Comparison of ENCODE assay signal across 8 mouse cellular contexts in genomic region chr2:3332056-3332455, GRCm38 (mm10). TPM values are rescaled to one million over a fixed set of nuclear protein-coding genes. Genes with fewer than 3 reads are reported as not detected.
DNase-seq lines count a peak whose midpoint lies in the region; ATAC-seq and TF ChIP-seq lines count a peak whose summit lies in the region.

No protein-coding gene starts in this region.

- H3K27me3 ChIP-seq in lung, postnatal 0 days (replicated peaks; ENCODE audit: insufficient read depth, low read length), result no peaks in the 10 kb centered on the region
- H3K27me3 ChIP-seq in embryonic facial prominence, embryonic 14.5 days (replicated peaks; ENCODE audit: control insufficient read depth, insufficient read depth, low read length), result 0 out of 2 replicates have a peak, but pooled peaks cover 10% of the 10 kb centered on the region
- peaks cover 5% of the 10 kb centered on the region for H3K27me3 ChIP-seq in limb, embryonic 11.5 days (ENCODE audit: control insufficient read depth, insufficient read depth, low read length)
- no peaks in the 10 kb centered on the region for H3K27me3 ChIP-seq in small intestine, adult 2 months (ENCODE audit: control insufficient read depth, insufficient read depth, low read length)

- no peak for TF ChIP-seq CTCF in lung, postnatal 0 days (IDR thresholded peaks at IDR 0.05)
- TF ChIP-seq CTCF in small intestine, adult 2 months (IDR thresholded peaks at IDR 0.05; ENCODE audit: extremely low read depth, insufficient read length, insufficient replicate concordance, low read depth, low read length), result no peak

- H3K4me2 ChIP-seq in lung, postnatal 0 days (replicated peaks; ENCODE audit: low read depth, low read length), result peak overlapping the region; percentile 66
- peak overlapping the region; percentile 74 for H3K4me2 ChIP-seq in embryonic facial prominence, embryonic 14.5 days (ENCODE audit: low read depth, low read length)
- H3K4me2 ChIP-seq in limb, embryonic 11.5 days (ENCODE audit: low read depth, severe bottlenecking), result peak overlapping the region; percentile 61

- peaks cover 8% of the 10 kb centered on the region; the same call in 1 of the 2 replicates for H3K4me1 ChIP-seq in lung, postnatal 0 days (ENCODE audit: insufficient read depth, low read depth, low read length)
- H3K4me1 ChIP-seq in embryonic facial prominence, embryonic 14.5 days (ENCODE audit: control insufficient read depth, insufficient read depth, low read length), result peaks cover 12% of the 10 kb centered on the region
- no peaks in the 10 kb centered on the region for H3K4me1 ChIP-seq in limb, embryonic 11.5 days (ENCODE audit: control insufficient read depth, insufficient read depth, low read length)
- H3K4me1 ChIP-seq in small intestine, adult 2 months (ENCODE audit: control insufficient read depth, insufficient read depth, insufficient read length, low read length), result peaks cover 4% of the 10 kb centered on the region; the same call in 1 of the 2 replicates

- no peak for TF ChIP-seq EP300 in lung, postnatal 0 days (IDR thresholded peaks at IDR 0.05)

- peak overlapping the region; percentile 26 for H3K27ac ChIP-seq in lung, postnatal 0 days (ENCODE audit: low read length)
- H3K27ac ChIP-seq in embryonic facial prominence, embryonic 14.5 days (replicated peaks; ENCODE audit: low read depth, low read length), result peak overlapping the region; percentile 80
- H3K27ac ChIP-seq in limb, embryonic 11.5 days (replicated peaks; ENCODE audit: low read depth, low read length), result no peak overlapping the region
- peak overlapping the region; percentile 3; the same call in 1 of the 2 replicates for H3K27ac ChIP-seq in small intestine, adult 2 months (ENCODE audit: insufficient read depth, low read depth, low read length)

- H3K9me3 ChIP-seq in lung, postnatal 0 days (ENCODE audit: low read length), result no peaks in the 10 kb centered on the region
- H3K9me3 ChIP-seq in embryonic facial prominence, embryonic 14.5 days (ENCODE audit: control insufficient read depth, low read length), result no peaks in the 10 kb centered on the region
- no peaks in the 10 kb centered on the region for H3K9me3 ChIP-seq in limb, embryonic 11.5 days (ENCODE audit: control insufficient read depth, low read length)

- 1% methylated on average over 21 of the region's 21 CpGs for WGBS in lung, postnatal 0 days
- 2% methylated on average over 20 of the region's 21 CpGs for WGBS in embryonic facial prominence, embryonic 14.5 days
- 1% methylated on average over 18 of the region's 21 CpGs for WGBS in limb, embryonic 11.5 days
- 1% methylated on average over 21 of the region's 21 CpGs for WGBS in small intestine, adult 2 months

- peak overlapping the region; percentile 57 for H3K4me3 ChIP-seq in lung, postnatal 0 days (ENCODE audit: low read depth, low read length)
- H3K4me3 ChIP-seq in embryonic facial prominence, embryonic 14.5 days (ENCODE audit: low read depth, low read length), result peak overlapping the region; percentile 61
- peak overlapping the region; percentile 59 for H3K4me3 ChIP-seq in limb, embryonic 11.5 days (ENCODE audit: low read depth, low read length)
- H3K4me3 ChIP-seq in small intestine, adult 2 months (ENCODE audit: low read depth, low read length), result peak overlapping the region; percentile 74

- no peak for DNase-seq in lung, postnatal 0 days (ENCODE audit: low spot score)
- no peak for DNase-seq in lung, postnatal 25 days (ENCODE audit: low spot score)
- no peak for DNase-seq in embryonic facial prominence, embryonic 14.5 days (ENCODE audit: low spot score)
- no peak for DNase-seq in limb, embryonic 11.5 days (ENCODE audit: low spot score)
- DNase-seq in cerebellum, adult 18-20 months, result no peak
- DNase-seq in kidney, postnatal 4 days, result no peak

- no peak for ATAC-seq in lung, postnatal 0 days
- ATAC-seq in embryonic facial prominence, embryonic 14.5 days (ENCODE audit: low read depth), result no peak
- no peak for ATAC-seq in limb, embryonic 11.5 days (ENCODE audit: insufficient number of reproducible peaks, low FRiP score, low TSS enrichment, low read depth)
- ATAC-seq in frontal cortex, adult (ENCODE audit: low TSS enrichment), result no peak; the same call in 1 of the 2 replicates

- H3K9ac ChIP-seq in lung, postnatal 0 days (replicated peaks; ENCODE audit: low read depth), result peak overlapping the region; percentile 37
- H3K9ac ChIP-seq in embryonic facial prominence, embryonic 14.5 days (ENCODE audit: low read depth, low read length), result peak overlapping the region; percentile 77
- peak overlapping the region; percentile 55 for H3K9ac ChIP-seq in limb, embryonic 11.5 days (ENCODE audit: low read length)

- H3K36me3 ChIP-seq in lung, postnatal 0 days (ENCODE audit: insufficient read depth, low read length), result peaks cover 5% of the 10 kb centered on the region; the same call in 1 of the 2 replicates
- peaks cover 18% of the 10 kb centered on the region for H3K36me3 ChIP-seq in embryonic facial prominence, embryonic 14.5 days (ENCODE audit: control insufficient read depth, insufficient read depth, low read length)
- peaks cover 7% of the 10 kb centered on the region; the same call in 1 of the 2 replicates for H3K36me3 ChIP-seq in limb, embryonic 11.5 days (ENCODE audit: control insufficient read depth, insufficient read depth, low read length)
- H3K36me3 ChIP-seq in small intestine, adult 2 months (ENCODE audit: control insufficient read depth, insufficient read depth, low read length), result peaks cover 6% of the 10 kb centered on the region

- no peak for TF ChIP-seq POLR2A in small intestine, adult 2 months (IDR thresholded peaks at IDR 0.05; ENCODE audit: low read depth, low read length)

RNA-seq across cellular contexts. Expression of gene Rpp38, which starts 0.4 kb away (rescaled TPM):
- polyA plus RNA-seq in lung, postnatal 0 days (2015; fragmentation: Nextera tagmentation; extraction: Ambion mirVana), result 8.9 and 10.0 TPM in 2 replicates
- 20.9 and 21.9 TPM in 2 replicates for polyA plus RNA-seq in embryonic facial prominence, embryonic 14.5 days (2014; fragmentation: Nextera tagmentation; extraction: Ambion mirVana)
- 18.7 and 22.3 TPM in 2 replicates for polyA plus RNA-seq in limb, embryonic 11.5 days (2014; fragmentation: Nextera tagmentation; extraction: Ambion mirVana)
- polyA plus RNA-seq in small intestine, adult 2 months (2012; rRNA removed), result 0.48 and 1.7 TPM in 2 replicates

RNA-seq across cellular contexts. Expression of gene Acbd7, which starts 3.9 kb away (rescaled TPM):
- polyA plus RNA-seq in lung, postnatal 0 days (2015; fragmentation: Nextera tagmentation; extraction: Ambion mirVana), result 2.5 and 3.3 TPM in 2 replicates
- 3.2 and 3.9 TPM in 2 replicates for polyA plus RNA-seq in embryonic facial prominence, embryonic 14.5 days (2014; fragmentation: Nextera tagmentation; extraction: Ambion mirVana)
- polyA plus RNA-seq in limb, embryonic 11.5 days (2014; fragmentation: Nextera tagmentation; extraction: Ambion mirVana), result not detected in 2 replicates
- not detected in 2 replicates for polyA plus RNA-seq in small intestine, adult 2 months (2012; rRNA removed)

RNA-seq across cellular contexts. Expression of gene Nmt2, which starts 48.0 kb away (rescaled TPM):
- polyA plus RNA-seq in lung, postnatal 0 days (2015; fragmentation: Nextera tagmentation; extraction: Ambion mirVana), result 35.0 and 37.0 TPM in 2 replicates
- polyA plus RNA-seq in embryonic facial prominence, embryonic 14.5 days (2014; fragmentation: Nextera tagmentation; extraction: Ambion mirVana), result 34.2 and 37.3 TPM in 2 replicates
- polyA plus RNA-seq in limb, embryonic 11.5 days (2014; fragmentation: Nextera tagmentation; extraction: Ambion mirVana), result 35.1 and 35.5 TPM in 2 replicates
- 0.91 and 1.2 TPM in 2 replicates for polyA plus RNA-seq in small intestine, adult 2 months (2012; rRNA removed)

Comparison
In these comparisons a context has a peak if more than half of its experiments do, and no peak if none do; other contexts are left out.
1. RNA of gene Nmt2, which starts 48.0 kb away (polyA plus RNA-seq): 35.1 to 35.5 TPM in limb, embryonic 11.5 days, 35.0 to 37.0 TPM in lung, postnatal 0 days and 34.2 to 37.3 TPM in embryonic facial prominence, embryonic 14.5 days; 0.91 to 1.2 TPM in small intestine, adult 2 months; every median in the first group is over 10 times any median in the second.
2. Peak in every context shown above with its lines, with median percentiles within 50 percentile points of each other: H3K4me2 ChIP-seq, H3K4me3 ChIP-seq and H3K9ac ChIP-seq.